Mouse (Mus musculus) testis, adult 2 months (tissue): ENCODE measurements around the gene Kcnn4.

Experiments used
- CTCF ChIP-seq: fragments of 200-500 bp; IDR thresholded peaks from 2 replicates; pipeline ENCODE4 v1.5.1; 2012; ENCODE audit warnings: low read depth, mild to moderate bottlenecking, inconsistent platforms, low read length, moderate library complexity; ENCODE audit not compliant: control insufficient read depth, insufficient read depth, insufficient replicate concordance
- POLR2A ChIP-seq: fragments of 200-500 bp; IDR thresholded peaks from 2 replicates; pipeline ENCODE4 v1.6.1; 2012; ENCODE audit warnings: low read depth, mild to moderate bottlenecking, inconsistent platforms, low read length, moderate library complexity; ENCODE audit not compliant: control insufficient read depth

- no peak for TF ChIP-seq CTCF
- TF ChIP-seq POLR2A, result no peak
Measured at GRCm38 (mm10) chr7:24373538-24374379, 3.7 kb downstream of the Kcnn4 start.
